23 mouse cellular contexts compared by ENCODE assay signal in the genomic region with DNA sequence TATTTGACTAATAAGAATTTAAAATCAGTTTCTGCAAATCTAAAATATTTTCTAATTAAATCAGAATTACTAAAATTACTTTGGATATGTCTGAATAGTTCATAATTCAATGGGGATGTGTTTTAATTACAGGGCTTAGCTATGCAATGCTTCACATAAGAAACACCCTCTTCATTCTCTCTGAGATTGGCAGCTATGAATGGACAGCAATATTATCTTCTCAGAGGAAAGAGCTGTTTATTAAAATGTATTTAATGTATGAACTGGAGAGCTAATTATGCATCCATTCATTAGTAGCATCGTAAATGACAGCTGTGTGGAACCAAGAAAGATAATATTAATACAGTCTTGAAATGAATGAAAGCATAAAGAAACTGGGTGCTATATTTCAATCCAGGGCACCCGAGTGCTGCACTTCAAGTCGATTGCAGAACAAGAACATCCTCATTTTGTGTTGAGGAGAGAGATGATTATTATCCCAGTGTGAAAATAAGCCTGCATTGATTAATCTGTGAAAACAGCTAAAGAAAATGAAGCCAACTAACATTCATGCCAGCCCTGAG.
DNase-seq lines count a peak whose midpoint lies in the region; ATAC-seq lines count a peak whose summit lies in the region.
"Had no signal": no experiment of that assay in that cellular context is flagged by ENCODE, and none has a peak within 500 bp of the region (broad histone marks: within the 10 kb centered on the region; RNA-seq: fewer than 3 reads in every experiment).

No protein-coding gene starts in this region.

- H3K4me2 ChIP-seq in forebrain, embryonic 15.5 days (replicated peaks): no peak overlapping the region
- no peak overlapping the region for H3K4me2 ChIP-seq in forebrain, embryonic 11.5 days (ENCODE audit: low read depth, low read length, severe bottlenecking)
- no peak overlapping the region for H3K4me2 ChIP-seq in midbrain, embryonic 11.5 days
- H3K4me2 ChIP-seq in midbrain, embryonic 16.5 days (ENCODE audit: low read length): no peak overlapping the region
- no peak overlapping the region for H3K4me2 ChIP-seq in neural tube, embryonic 14.5 days (ENCODE audit: low read depth, low read length)
- H3K4me2 ChIP-seq in neural tube, embryonic 15.5 days: no peak overlapping the region
- no peak overlapping the region for H3K4me2 ChIP-seq in midbrain, embryonic 15.5 days
- H3K4me2 ChIP-seq: embryonic facial prominence, embryonic 13.5 days; hindbrain, embryonic 15.5 days had no signal

- no peak overlapping the region for H3K4me3 ChIP-seq in forebrain, embryonic 15.5 days
- H3K4me3 ChIP-seq in forebrain, embryonic 11.5 days (ENCODE audit: low read depth, low read length): no peak overlapping the region
- H3K4me3 ChIP-seq in midbrain, embryonic 11.5 days (ENCODE audit: low read depth, low read length): no peak overlapping the region
- no peak overlapping the region for H3K4me3 ChIP-seq in midbrain, embryonic 16.5 days (ENCODE audit: low read depth, low read length)
- no peak overlapping the region for H3K4me3 ChIP-seq in neural tube, embryonic 14.5 days (ENCODE audit: low read depth, low read length)
- H3K4me3 ChIP-seq in neural tube, embryonic 15.5 days (replicated peaks): no peak overlapping the region
- H3K4me3 ChIP-seq in midbrain, embryonic 15.5 days: no peak overlapping the region
- H3K4me3 ChIP-seq: embryonic facial prominence, embryonic 13.5 days; heart, embryonic 10.5 days; hindbrain, embryonic 15.5 days had no signal

- no peaks in the 10 kb centered on the region for H3K9me3 ChIP-seq in forebrain, embryonic 15.5 days
- H3K9me3 ChIP-seq in forebrain, embryonic 11.5 days (ENCODE audit: control insufficient read depth, low read length): no peaks in the 10 kb centered on the region
- H3K9me3 ChIP-seq in midbrain, embryonic 11.5 days (ENCODE audit: control insufficient read depth, low read length): no peaks in the 10 kb centered on the region
- no peaks in the 10 kb centered on the region for H3K9me3 ChIP-seq in midbrain, embryonic 16.5 days (replicated peaks; ENCODE audit: control insufficient read depth, low read length, poor library complexity, severe bottlenecking)
- H3K9me3 ChIP-seq in neural tube, embryonic 14.5 days (ENCODE audit: control insufficient read depth, low read length): no peaks in the 10 kb centered on the region
- no peaks in the 10 kb centered on the region for H3K9me3 ChIP-seq in neural tube, embryonic 15.5 days (replicated peaks)
- no peaks in the 10 kb centered on the region for H3K9me3 ChIP-seq in midbrain, embryonic 15.5 days
- H3K9me3 ChIP-seq: embryonic facial prominence, embryonic 13.5 days; heart, embryonic 10.5 days; hindbrain, embryonic 15.5 days had no signal

- no peak overlapping the region for H3K9ac ChIP-seq in forebrain, embryonic 15.5 days (replicated peaks)
- no peak overlapping the region for H3K9ac ChIP-seq in forebrain, embryonic 11.5 days (ENCODE audit: low read length)
- H3K9ac ChIP-seq in midbrain, embryonic 11.5 days (ENCODE audit: low read length): no peak overlapping the region
- H3K9ac ChIP-seq in midbrain, embryonic 16.5 days (ENCODE audit: low read depth, low read length): no peak overlapping the region
- H3K9ac ChIP-seq in neural tube, embryonic 14.5 days (replicated peaks; ENCODE audit: low read depth, low read length): no peak overlapping the region
- no peak overlapping the region for H3K9ac ChIP-seq in neural tube, embryonic 15.5 days (replicated peaks)
- H3K9ac ChIP-seq in midbrain, embryonic 15.5 days: no peak overlapping the region
- H3K9ac ChIP-seq: embryonic facial prominence, embryonic 13.5 days; hindbrain, embryonic 15.5 days had no signal

- no peak overlapping the region for H3K27ac ChIP-seq in forebrain, embryonic 15.5 days (replicated peaks)
- no peak overlapping the region for H3K27ac ChIP-seq in forebrain, embryonic 11.5 days (ENCODE audit: low read depth, low read length)
- no peak overlapping the region for H3K27ac ChIP-seq in midbrain, embryonic 11.5 days (ENCODE audit: low read depth, low read length)
- no peak overlapping the region for H3K27ac ChIP-seq in midbrain, embryonic 16.5 days (ENCODE audit: low read length)
- no peak overlapping the region for H3K27ac ChIP-seq in neural tube, embryonic 14.5 days (ENCODE audit: low read depth, low read length)
- no peak overlapping the region for H3K27ac ChIP-seq in neural tube, embryonic 15.5 days (replicated peaks)
- H3K27ac ChIP-seq in midbrain, embryonic 15.5 days: no peak overlapping the region
- H3K27ac ChIP-seq: embryonic facial prominence, embryonic 13.5 days; heart, embryonic 10.5 days; hindbrain, embryonic 15.5 days had no signal

- H3K36me3 ChIP-seq in forebrain, embryonic 15.5 days: no peaks in the 10 kb centered on the region
- H3K36me3 ChIP-seq in forebrain, embryonic 11.5 days (ENCODE audit: control insufficient read depth, insufficient read depth, low read length): no peaks in the 10 kb centered on the region
- no peaks in the 10 kb centered on the region for H3K36me3 ChIP-seq in midbrain, embryonic 11.5 days (ENCODE audit: control insufficient read depth, insufficient read depth, low read length)
- no peaks in the 10 kb centered on the region for H3K36me3 ChIP-seq in midbrain, embryonic 16.5 days (ENCODE audit: control insufficient read depth, insufficient read depth, low read length)
- H3K36me3 ChIP-seq in neural tube, embryonic 14.5 days (ENCODE audit: control insufficient read depth, insufficient read depth, low read length): no peaks in the 10 kb centered on the region
- H3K36me3 ChIP-seq in neural tube, embryonic 15.5 days: no peaks in the 10 kb centered on the region
- no peaks in the 10 kb centered on the region for H3K36me3 ChIP-seq in midbrain, embryonic 15.5 days (replicated peaks)
- H3K36me3 ChIP-seq: embryonic facial prominence, embryonic 13.5 days; heart, embryonic 10.5 days; hindbrain, embryonic 15.5 days had no signal

- 51% methylated on average over 3 of the region's 3 CpGs for WGBS in forebrain, embryonic 15.5 days
- WGBS in forebrain, embryonic 11.5 days: 75% methylated on average over 3 of the region's 3 CpGs
- 86% methylated on average over 3 of the region's 3 CpGs for WGBS in midbrain, embryonic 11.5 days
- WGBS in midbrain, embryonic 16.5 days: 55% methylated on average over 3 of the region's 3 CpGs
- 52% methylated on average over 3 of the region's 3 CpGs for WGBS in neural tube, embryonic 14.5 days
- 39% methylated on average over 3 of the region's 3 CpGs for WGBS in neural tube, embryonic 15.5 days
- WGBS in midbrain, embryonic 15.5 days: 56% methylated on average over 3 of the region's 3 CpGs

- no peaks in the 10 kb centered on the region for H3K4me1 ChIP-seq in forebrain, embryonic 15.5 days
- no peaks in the 10 kb centered on the region for H3K4me1 ChIP-seq in forebrain, embryonic 11.5 days (replicated peaks; ENCODE audit: control insufficient read depth, insufficient read depth, low read length)
- no peaks in the 10 kb centered on the region for H3K4me1 ChIP-seq in midbrain, embryonic 11.5 days (ENCODE audit: control insufficient read depth, insufficient read depth, low read length)
- H3K4me1 ChIP-seq in midbrain, embryonic 16.5 days (ENCODE audit: control insufficient read depth, insufficient read depth, low read length): no peaks in the 10 kb centered on the region
- H3K4me1 ChIP-seq in neural tube, embryonic 14.5 days (ENCODE audit: control insufficient read depth, insufficient read depth, low read length): no peaks in the 10 kb centered on the region
- no peaks in the 10 kb centered on the region for H3K4me1 ChIP-seq in neural tube, embryonic 15.5 days
- H3K4me1 ChIP-seq in midbrain, embryonic 15.5 days: no peaks in the 10 kb centered on the region
- H3K4me1 ChIP-seq: embryonic facial prominence, embryonic 13.5 days; heart, embryonic 10.5 days; hindbrain, embryonic 15.5 days had no signal

- DNase-seq in forebrain, embryonic 11.5 days (ENCODE audit: low spot score): no peak
- peak; percentile 76 for DNase-seq in midbrain, embryonic 11.5 days (ENCODE audit: low spot score, missing footprints)
- DNase-seq in thymus, adult 18-20 months: no peak
- DNase-seq: adrenal gland, postnatal 14 days; cerebellum, adult 18-20 months; cerebellum, adult 9-11 months; cerebellum, postnatal 36 days; gastrocnemius, postnatal 10 days; heart, adult 18-20 months; heart, postnatal 10 days; heart, postnatal 4 days had no signal

- H3K27me3 ChIP-seq in forebrain, embryonic 15.5 days: no peaks in the 10 kb centered on the region
- no peaks in the 10 kb centered on the region for H3K27me3 ChIP-seq in forebrain, embryonic 11.5 days (ENCODE audit: control insufficient read depth, insufficient read depth, low read length)
- H3K27me3 ChIP-seq in midbrain, embryonic 11.5 days (ENCODE audit: control insufficient read depth, insufficient read depth, low read length): no peaks in the 10 kb centered on the region
- H3K27me3 ChIP-seq in midbrain, embryonic 16.5 days (ENCODE audit: control insufficient read depth, insufficient read depth, low read depth, low read length): no peaks in the 10 kb centered on the region
- no peaks in the 10 kb centered on the region for H3K27me3 ChIP-seq in neural tube, embryonic 14.5 days (ENCODE audit: control insufficient read depth, insufficient read depth, low read length)
- H3K27me3 ChIP-seq in neural tube, embryonic 15.5 days (replicated peaks): no peaks in the 10 kb centered on the region
- no peaks in the 10 kb centered on the region for H3K27me3 ChIP-seq in midbrain, embryonic 15.5 days (replicated peaks)
- H3K27me3 ChIP-seq: CH12.LX; embryonic facial prominence, embryonic 13.5 days; hindbrain, embryonic 15.5 days; Patski had no signal

- ATAC-seq in forebrain, embryonic 15.5 days (replicated peaks): peak; percentile 78
- ATAC-seq in forebrain, embryonic 11.5 days (replicated peaks; ENCODE audit: low FRiP score): no peak
- no peak for ATAC-seq in midbrain, embryonic 11.5 days (ENCODE audit: low FRiP score)
- no peak for ATAC-seq in midbrain, embryonic 16.5 days
- 0 out of 2 replicates have a peak, but pooled peaks have one; percentile 51 for ATAC-seq in neural tube, embryonic 14.5 days (ENCODE audit: low read depth)
- ATAC-seq in neural tube, embryonic 15.5 days (ENCODE audit: low FRiP score): no peak
- ATAC-seq in midbrain, embryonic 15.5 days (replicated peaks): peak; percentile 60; the same call in 1 of the 2 replicates
- ATAC-seq: activated CD4-positive, CD25-positive, alpha-beta regulatory T cell, adult 4 months; inflammation-experienced regulatory T-cells, adult 6 months; Patski had no signal

Comparison
In these comparisons a context has a peak if more than half of its experiments do, and no peak if none do; other contexts are left out.
1. ATAC-seq: peak in forebrain, embryonic 15.5 days (single experiment), neural tube, embryonic 14.5 days (single experiment) and midbrain, embryonic 15.5 days (single experiment); none in forebrain, embryonic 11.5 days (single experiment), midbrain, embryonic 11.5 days (single experiment), midbrain, embryonic 16.5 days (single experiment) and neural tube, embryonic 15.5 days (single experiment).